Mouse (Mus musculus) heart, embryonic 15.5 days (tissue): ENCODE results near the gene Eed. TPM values are rescaled to one million over a fixed set of nuclear protein-coding genes. Genes with fewer than 3 reads are reported as not detected.

Experiments
- ATAC-seq: fragments of 200-750 bp; cut with Nextera tagmentation; replicated peaks from 2 replicates; pipeline ENCODE4 v1.8.0; 2017; ENCODE audit warnings: low read depth, moderate TSS enrichment; ENCODE audit not compliant: insufficient number of reproducible peaks, insufficient read depth, low FRiP score
- H3K27ac ChIP-seq: fragments of 300-500 bp; sonication (generic); 2 replicates; pipeline ENCODE4 v1.5.1; 2015; ENCODE audit warnings: mild to moderate bottlenecking, inconsistent platforms
- H3K27me3 ChIP-seq: fragments of 300-500 bp; sonication (generic); 2 replicates; pipeline ENCODE4 v1.6.1; 2015; ENCODE audit warnings: inconsistent platforms
- H3K36me3 ChIP-seq: fragments of 300-500 bp; sonication (generic); 2 replicates; pipeline ENCODE4 v1.6.1; 2015; ENCODE audit warnings: mild to moderate bottlenecking, inconsistent platforms
- H3K4me1 ChIP-seq: fragments of 300-500 bp; sonication (generic); replicated peaks from 2 replicates; pipeline ENCODE4 v1.6.1; 2015; ENCODE audit warnings: inconsistent platforms
- H3K4me2 ChIP-seq: fragments of 300-500 bp; sonication (generic); 2 replicates; pipeline ENCODE4 v1.6.1; 2015; ENCODE audit warnings: inconsistent platforms, mild to moderate bottlenecking, moderate library complexity
- H3K4me3 ChIP-seq: fragments of 300-500 bp; sonication (generic); 2 replicates; pipeline ENCODE4 v1.5.1; 2015; ENCODE audit warnings: mild to moderate bottlenecking, inconsistent platforms
- H3K9ac ChIP-seq: fragments of 300-500 bp; sonication (generic); 2 replicates; pipeline ENCODE4 v1.6.1; 2015; ENCODE audit warnings: mild to moderate bottlenecking, inconsistent platforms
- H3K9me3 ChIP-seq: fragments of 300-500 bp; sonication (generic); replicated peaks from 2 replicates; pipeline ENCODE4 v1.6.1; 2016; ENCODE audit warnings: inconsistent platforms
- whole genome bisulfite sequencing: fragments of 180-500 bp; shearing (Covaris S2); methylation state at CpG from one replicate; pipeline ENCODE4 v1.1.7; 2015; ENCODE audit warnings: mixed read lengths; 5-methylcytosine and 5-hydroxymethylcytosine counted together
- polyA plus RNA-seq: library from polyadenylated mRNA; unstranded; fragments of >200 nt; fragmentation: Nextera tagmentation; extraction: Ambion mirVana; gene quantifications from 2 replicates; pipeline ENCODE4 v1.2.1, GENCODE M21; 2015

Eed gene
- polyA plus RNA-seq, 1 experiment from 2014 or later, result 41.4 TPM

DNA sequence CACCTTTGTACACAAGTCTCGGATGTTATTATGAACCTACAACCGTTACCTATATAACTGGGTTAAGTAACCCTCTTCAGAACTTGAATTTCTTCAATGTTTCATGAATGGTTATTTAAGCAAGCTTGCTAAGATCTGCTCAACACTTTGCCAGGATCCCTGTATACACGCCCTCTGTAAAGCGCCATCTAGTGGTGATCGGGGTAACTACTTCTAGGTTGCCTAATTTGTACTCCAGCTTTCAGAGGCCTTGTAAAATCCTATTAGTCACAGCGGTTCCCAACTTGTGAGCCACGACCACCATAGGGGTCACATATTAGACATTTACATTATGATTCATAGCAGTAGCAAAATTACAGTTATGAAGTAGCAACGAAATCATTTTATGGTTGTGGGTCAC lies 72.8 kb downstream of the Eed start:
- no peak overlapping the region for H3K4me3 ChIP-seq
- WGBS, result 18% methylated on average over 8 of the region's 8 CpGs
- ATAC-seq, result no peak
- no peaks in the 10 kb centered on the region for H3K27me3 ChIP-seq
- no peaks in the 10 kb centered on the region for H3K36me3 ChIP-seq
- peaks cover 8% of the 10 kb centered on the region; the same call in 1 of the 2 replicates for H3K4me1 ChIP-seq
- H3K9ac ChIP-seq, result no peak overlapping the region
- H3K9me3 ChIP-seq, result no peaks in the 10 kb centered on the region
- H3K27ac ChIP-seq, result no peak overlapping the region
- no peak overlapping the region for H3K4me2 ChIP-seq

Other genes starting within 250 kb of the Eed start
- gene Ccdc81, start 77.4 kb downstream of the Eed start, polyA plus RNA-seq, result not detected in 2 replicates
- gene Hikeshi, start 39.8 kb downstream of the Eed start, polyA plus RNA-seq, result 95.8 and 109 TPM in 2 replicates
- 26.6 and 28.0 TPM in 2 replicates for gene Picalm, start 149.2 kb upstream of the Eed start, polyA plus RNA-seq